ENCODE assay signal across 29 mouse cellular contexts in genomic region chr17:32280575-32280974, GRCm38 (mm10). TPM values are rescaled to one million over a fixed set of nuclear protein-coding genes. Genes with fewer than 3 reads are reported as not detected.
DNase-seq lines count a peak whose midpoint lies in the region; ATAC-seq and TF ChIP-seq lines count a peak whose summit lies in the region.
"Had no signal": no experiment of that assay in that cellular context is flagged by ENCODE, and none has a peak within 500 bp of the region (broad histone marks: within the 10 kb centered on the region; RNA-seq: fewer than 3 reads in every experiment).

No protein-coding gene starts in this region.

- no peak overlapping the region for H3K27ac ChIP-seq in hindbrain, embryonic 16.5 days (ENCODE audit: low read depth, low read length)
- H3K27ac ChIP-seq in gastrocnemius, adult 2 months = no peak overlapping the region
- H3K27ac ChIP-seq: embryonic facial prominence, embryonic 10.5 days; embryonic facial prominence, embryonic 13.5 days; forebrain, embryonic 12.5 days; forebrain, embryonic 15.5 days; heart, embryonic 15.5 days; hindbrain, embryonic 10.5 days; hindbrain, embryonic 14.5 days had no signal

- no peak overlapping the region for H3K4me2 ChIP-seq in hindbrain, embryonic 16.5 days (ENCODE audit: low read length)
- H3K4me2 ChIP-seq: embryonic facial prominence, embryonic 13.5 days; forebrain, embryonic 12.5 days; forebrain, embryonic 15.5 days; heart, embryonic 12.5 days; hindbrain, embryonic 14.5 days had no signal

- H3K4me3 ChIP-seq in E14TG2a.4 (replicated peaks; ENCODE audit: low read length) = peak overlapping the region; percentile 99
- H3K4me3 ChIP-seq in hindbrain, embryonic 16.5 days (ENCODE audit: low read length) = no peak overlapping the region
- H3K4me3 ChIP-seq in gastrocnemius, adult 2 months = no peak overlapping the region
- H3K4me3 ChIP-seq: embryonic facial prominence, embryonic 10.5 days; embryonic facial prominence, embryonic 13.5 days; erythroblast, embryonic 14.5 days; forebrain, embryonic 12.5 days; forebrain, embryonic 15.5 days; heart, embryonic 12.5 days; heart, embryonic 15.5 days; hindbrain, embryonic 10.5 days had no signal

- peaks cover 81% of the 10 kb centered on the region for H3K4me1 ChIP-seq in E14TG2a.4 (replicated peaks; ENCODE audit: low read depth, low read length)
- H3K4me1 ChIP-seq in hindbrain, embryonic 16.5 days (ENCODE audit: control insufficient read depth, insufficient read depth, low read depth, low read length) = peaks cover 16% of the 10 kb centered on the region

- DNase-seq in gastrocnemius, adult 2 months = no peak
- no peak for DNase-seq in liver
- DNase-seq: adrenal gland, adult 2 months; adrenal gland, postnatal 14 days; B cell, adult 2 months; cerebellum, adult 11 months; cerebellum, adult 2 months; cerebellum, adult 9-11 months; cerebellum, postnatal 25 days; embryo, embryonic 11 days; gastrocnemius, postnatal 10 days; gastrocnemius, postnatal 36 days; heart, postnatal 10 days; heart, postnatal 36 days had no signal

- peak; percentile 37; the same call in 1 of the 2 replicates for ATAC-seq in common myeloid progenitor, adult 5-6 weeks (replicated peaks; ENCODE audit: low read depth, poor library complexity, severe bottlenecking)
- ATAC-seq in megakaryocyte progenitor cell, adult 5-6 weeks (replicated peaks; ENCODE audit: poor library complexity) = peak; percentile 27; the same call in 1 of the 2 replicates
- ATAC-seq in hindbrain, embryonic 16.5 days = no peak
- no peak for ATAC-seq in megakaryocyte-erythroid progenitor cell, adult 5-6 weeks (replicated peaks; ENCODE audit: low FRiP score, low TSS enrichment, poor library complexity, severe bottlenecking)
- ATAC-seq: forebrain, embryonic 15.5 days; intestine, postnatal 0 days had no signal

- peaks cover 16% of the 10 kb centered on the region for H3K36me3 ChIP-seq in E14TG2a.4 (ENCODE audit: insufficient read depth, low read length)
- H3K36me3 ChIP-seq in hindbrain, embryonic 16.5 days (ENCODE audit: control insufficient read depth, insufficient read depth, low read length) = no peaks in the 10 kb centered on the region
- H3K36me3 ChIP-seq: embryonic facial prominence, embryonic 13.5 days; forebrain, embryonic 12.5 days; forebrain, embryonic 15.5 days; heart, embryonic 12.5 days; heart, embryonic 15.5 days had no signal

- H3K27me3 ChIP-seq in E14TG2a.4 (ENCODE audit: insufficient read depth, low read length) = no peaks in the 10 kb centered on the region
- no peaks in the 10 kb centered on the region for H3K27me3 ChIP-seq in hindbrain, embryonic 16.5 days (replicated peaks; ENCODE audit: control insufficient read depth, insufficient read depth, low read length)
- H3K27me3 ChIP-seq: embryonic facial prominence, embryonic 13.5 days; forebrain, embryonic 12.5 days; forebrain, embryonic 15.5 days; heart, embryonic 12.5 days; heart, embryonic 15.5 days had no signal

- H3K9me3 ChIP-seq in E14TG2a.4 (ENCODE audit: low read length) = no peaks in the 10 kb centered on the region
- H3K9me3 ChIP-seq in hindbrain, embryonic 16.5 days (ENCODE audit: control insufficient read depth, low read length) = no peaks in the 10 kb centered on the region
- H3K9me3 ChIP-seq: embryonic facial prominence, embryonic 10.5 days; embryonic facial prominence, embryonic 13.5 days; forebrain, embryonic 12.5 days; forebrain, embryonic 15.5 days; heart, embryonic 12.5 days; heart, embryonic 15.5 days; hindbrain, embryonic 10.5 days had no signal

- H3K9ac ChIP-seq in hindbrain, embryonic 16.5 days (ENCODE audit: low read depth, low read length) = no peak overlapping the region
- H3K9ac ChIP-seq: embryonic facial prominence, embryonic 13.5 days; forebrain, embryonic 12.5 days; forebrain, embryonic 15.5 days; heart, embryonic 12.5 days; heart, embryonic 15.5 days; hindbrain, embryonic 14.5 days had no signal

- intact Hi-C loops in gastrocnemius, adult 2 months (cut with DNase I) = loop anchor here (5.0 kb wide), 2 partner anchors 33 to 42 kb away; partner anchors contain the start of gene Akap8

- WGBS in hindbrain, embryonic 16.5 days = 92% methylated on average over 3 of the region's 3 CpGs

- TF ChIP-seq CTCF in E14TG2a.4 (conservative IDR thresholded peaks at IDR 0.05; ENCODE audit: low read length) = no peak
- no peak for TF ChIP-seq CTCF in gastrocnemius, adult 2 months (IDR thresholded peaks at IDR 0.05)

RNA-seq across cellular contexts. Expression of gene Brd4, which starts 3.9 kb away (rescaled TPM):
- total RNA-seq in common myeloid progenitor, adult 5-6 weeks (2017) = 22.5 and 58.5 TPM in 2 replicates
- 99.3 and 115 TPM in 2 replicates for total RNA-seq in megakaryocyte progenitor cell, adult 5-6 weeks (2015)
- total RNA-seq in megakaryocyte progenitor cell, adult 5-6 weeks (2017) = 10.5 and 16.2 TPM in 2 replicates
- 72.9 and 92.7 TPM in 2 replicates for polyA plus RNA-seq in hindbrain, embryonic 16.5 days (2015; fragmentation: Nextera tagmentation; extraction: Ambion mirVana)
- 167 and 178 TPM in 2 replicates for total RNA-seq in megakaryocyte-erythroid progenitor cell, adult 5-6 weeks (2014; fragmentation: Nextera tagmentation)
- total RNA-seq in megakaryocyte-erythroid progenitor cell, adult 5-6 weeks (2017) = 26.7 and 26.8 TPM in 2 replicates
- total RNA-seq in gastrocnemius, adult 2 months (2021) = 10 to 100 TPM; 45.8 to 47.4 TPM

RNA-seq across cellular contexts. Expression of gene Akap8, which starts 40.5 kb away (rescaled TPM):
- 146 and 161 TPM in 2 replicates for total RNA-seq in common myeloid progenitor, adult 5-6 weeks (2017)
- total RNA-seq in megakaryocyte progenitor cell, adult 5-6 weeks (2015) = 64.1 and 76.7 TPM in 2 replicates
- 116 and 161 TPM in 2 replicates for total RNA-seq in megakaryocyte progenitor cell, adult 5-6 weeks (2017)
- 84.7 and 99.9 TPM in 2 replicates for polyA plus RNA-seq in hindbrain, embryonic 16.5 days (2015; fragmentation: Nextera tagmentation; extraction: Ambion mirVana)
- 124 and 135 TPM in 2 replicates for total RNA-seq in megakaryocyte-erythroid progenitor cell, adult 5-6 weeks (2014; fragmentation: Nextera tagmentation)
- 208 and 214 TPM in 2 replicates for total RNA-seq in megakaryocyte-erythroid progenitor cell, adult 5-6 weeks (2017)
- 10 to 100 TPM; 33.2 to 40.2 TPM for total RNA-seq in gastrocnemius, adult 2 months (2021)

Comparison
In these comparisons a context has a peak if more than half of its experiments do, and no peak if none do; other contexts are left out.
1. ATAC-seq: peak in common myeloid progenitor, adult 5-6 weeks (single experiment) and megakaryocyte progenitor cell, adult 5-6 weeks (single experiment); none in hindbrain, embryonic 16.5 days (single experiment) and megakaryocyte-erythroid progenitor cell, adult 5-6 weeks (single experiment).